ENCODE assay signal across 39 mouse cellular contexts in the genomic region with DNA sequence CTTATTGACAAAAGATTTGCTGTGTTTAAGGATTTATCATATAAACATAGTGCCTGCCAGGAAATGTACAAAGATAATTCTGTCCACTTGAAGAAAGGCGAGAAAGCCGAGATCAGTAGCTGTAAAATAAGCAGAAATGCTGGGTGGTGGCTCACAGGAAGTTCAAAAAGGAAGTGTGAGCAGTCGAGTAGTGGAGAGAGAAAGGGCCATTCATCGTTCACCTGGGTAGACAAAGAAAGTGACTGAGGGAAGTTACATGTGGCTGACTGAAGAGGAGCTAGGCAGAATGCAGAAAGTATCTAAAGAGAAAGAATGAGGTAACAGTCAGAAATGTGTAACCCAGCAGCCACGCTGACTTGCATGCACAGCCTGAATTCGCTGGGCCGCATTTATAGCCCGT. TPM values are rescaled to one million over a fixed set of nuclear protein-coding genes. Genes with fewer than 3 reads are reported as not detected.
DNase-seq lines count a peak whose midpoint lies in the region; ATAC-seq and TF ChIP-seq lines count a peak whose summit lies in the region.
"Had no signal": no experiment of that assay in that cellular context is flagged by ENCODE, and none has a peak within 500 bp of the region (broad histone marks: within the 10 kb centered on the region; RNA-seq: fewer than 3 reads in every experiment).

No protein-coding gene starts in this region.

- peak overlapping the region; percentile 58 for H3K27ac ChIP-seq in spleen, adult 2 months (ENCODE audit: insufficient read depth, low read length)
- H3K27ac ChIP-seq: embryonic facial prominence, embryonic 13.5 days; forebrain, embryonic 10.5 days; gastrocnemius, adult 2 months; heart, adult 2 months; heart, embryonic 13.5 days; intestine, embryonic 15.5 days; kidney, postnatal 0 days; limb, embryonic 12.5 days; liver, embryonic 15.5 days; midbrain, embryonic 12.5 days; neural tube, embryonic 13.5 days; stomach, embryonic 15.5 days had no signal

- 43% methylated on average over 8 of the region's 8 CpGs for WGBS in spleen, adult 2 months

- ATAC-seq in common myeloid progenitor, adult 5-6 weeks (replicated peaks; ENCODE audit: low read depth, poor library complexity, severe bottlenecking), result peak; percentile 74
- peak; percentile 79 for ATAC-seq in neutrophil, adult 5-6 weeks (ENCODE audit: extremely low read depth, insufficient number of reproducible peaks, low FRiP score, poor library complexity, severe bottlenecking)
- ATAC-seq: CD4-positive, CD25-positive, alpha-beta regulatory T cell, adult 4 months; forebrain, embryonic 16.5 days; hindbrain, embryonic 16.5 days; intestine, embryonic 15.5 days had no signal

- DNase-seq in spleen, adult 2 months (ENCODE audit: low read depth in 1 of 2, low spot score in 2 of 2), result no peak
- DNase-seq in spleen, postnatal 10 days (ENCODE audit: low spot score in 2 of 2), result no peak
- DNase-seq in ES-CJ7 (ENCODE audit: low read depth, low spot score), result peak; percentile 30
- no peak for DNase-seq in thymus, postnatal 14 days
- no peak for DNase-seq in lung, postnatal 4 days
- DNase-seq in heart, adult 8-10 months (ENCODE audit: low spot score), result no peak
- DNase-seq: adrenal gland, postnatal 10 days; cerebellum, adult 9-10 months; cerebellum, postnatal 36 days; gastrocnemius, adult 2 months; gastrocnemius, postnatal 36 days; heart, adult 2 months; heart, postnatal 10 days; kidney, adult 8-10 months; kidney, postnatal 4 days; layer of hippocampus, postnatal 36 days; lung, postnatal 14 days; right cerebral cortex, postnatal 25 days had no signal

- TF ChIP-seq POLR2A in spleen, adult 2 months (IDR thresholded peaks at IDR 0.05; ENCODE audit: low read depth, low read length), result no peak

- no peaks in the 10 kb centered on the region; the same call in 1 of the 2 replicates for H3K4me1 ChIP-seq in spleen, adult 2 months (ENCODE audit: control insufficient read depth, insufficient read depth, insufficient read length)
- H3K4me1 ChIP-seq: embryonic facial prominence, embryonic 13.5 days; forebrain, embryonic 10.5 days; heart, embryonic 13.5 days; intestine, embryonic 15.5 days; limb, embryonic 12.5 days; liver, embryonic 15.5 days; midbrain, embryonic 12.5 days; neural tube, embryonic 13.5 days; stomach, embryonic 15.5 days had no signal

- H3K36me3 ChIP-seq in spleen, adult 2 months (ENCODE audit: control insufficient read depth, insufficient read depth, low read length), result peaks cover 11% of the 10 kb centered on the region

- no peak overlapping the region for H3K4me3 ChIP-seq in spleen, adult 2 months (ENCODE audit: extremely low read depth, insufficient read depth, insufficient read length)
- H3K4me3 ChIP-seq: embryonic facial prominence, embryonic 13.5 days; forebrain, embryonic 10.5 days; gastrocnemius, adult 2 months; heart, adult 2 months; heart, embryonic 13.5 days; intestine, embryonic 15.5 days; limb, embryonic 12.5 days; liver, embryonic 15.5 days; megakaryocyte, embryonic 14.5 days; midbrain, embryonic 12.5 days; neural tube, embryonic 13.5 days; stomach, embryonic 15.5 days had no signal

- TF ChIP-seq CTCF in spleen, adult 2 months (IDR thresholded peaks at IDR 0.05; ENCODE audit: extremely low read depth, insufficient read depth, insufficient read length, insufficient replicate concordance), result no peak

- no peaks in the 10 kb centered on the region for H3K27me3 ChIP-seq in spleen, adult 2 months (ENCODE audit: control insufficient read depth, insufficient read depth, low read length)
- H3K27me3 ChIP-seq: embryonic facial prominence, embryonic 13.5 days; heart, embryonic 13.5 days; intestine, embryonic 15.5 days; limb, embryonic 12.5 days; liver, embryonic 15.5 days; megakaryocyte, embryonic 14.5 days; midbrain, embryonic 12.5 days; neural tube, embryonic 13.5 days; stomach, embryonic 15.5 days had no signal

RNA-seq across cellular contexts. Expression of a gene that starts 18.3 kb away (rescaled TPM):
- 4.7 and 9.8 TPM in 2 replicates for polyA plus RNA-seq in spleen, adult 2 months (2012; rRNA removed)
- 25.5 and 51.1 TPM in 2 replicates for total RNA-seq in common myeloid progenitor, adult 5-6 weeks (2017)
- total RNA-seq in neutrophil, adult 5-6 weeks (2017), result 45.3 and 69.8 TPM in 2 replicates
- 10 to 100 TPM; 10.1 to 13.4 (median 11.9) TPM for total RNA-seq in heart, adult 8-10 months (2022)

RNA-seq across cellular contexts. Expression of a gene that starts 20.4 kb away (rescaled TPM):
- polyA plus RNA-seq in spleen, adult 2 months (2012; rRNA removed), result 0.04 TPM in 1 of 2 replicates, not detected in the other
- not detected in 2 replicates for total RNA-seq in common myeloid progenitor, adult 5-6 weeks (2017)
- total RNA-seq in neutrophil, adult 5-6 weeks (2017), result 0.37 TPM in 1 of 2 replicates, not detected in the other
- not detected for total RNA-seq in heart, adult 8-10 months (2022)
- total RNA-seq: adrenal gland, postnatal 10 days; gastrocnemius, adult 2 months; gastrocnemius, postnatal 36 days; heart, adult 2 months; heart, postnatal 10 days; liver, adult 2 months had no signal
- polyA plus RNA-seq: heart, adult 2 months; heart, embryonic 13.5 days; kidney, postnatal 0 days; liver, embryonic 15.5 days; lung, embryonic 14.5 days; midbrain, embryonic 12.5 days; urinary bladder, adult 2 months had no signal

RNA-seq across cellular contexts. Expression of a gene that starts 24.2 kb away (rescaled TPM):
- polyA plus RNA-seq in spleen, adult 2 months (2012; rRNA removed), result not detected in 2 replicates
- not detected in 2 replicates for total RNA-seq in common myeloid progenitor, adult 5-6 weeks (2017)
- not detected in 2 replicates for total RNA-seq in neutrophil, adult 5-6 weeks (2017)
- total RNA-seq in heart, adult 8-10 months (2022), result not detected
- total RNA-seq: adrenal gland, postnatal 10 days; gastrocnemius, adult 2 months; gastrocnemius, postnatal 36 days; heart, adult 2 months; heart, postnatal 10 days; layer of hippocampus, adult 8-10 months; layer of hippocampus, postnatal 36 days; liver, adult 2 months had no signal
- polyA plus RNA-seq: CD4-positive, CD25-positive, alpha-beta regulatory T cell, adult 4 months; embryonic facial prominence, embryonic 13.5 days; forebrain, embryonic 10.5 days; forebrain, embryonic 16.5 days; heart, adult 2 months; heart, embryonic 13.5 days; hindbrain, embryonic 11.5 days; intestine, embryonic 15.5 days; limb, embryonic 12.5 days; liver, adult 2 months; liver, embryonic 15.5 days; lung, embryonic 14.5 days; midbrain, embryonic 12.5 days; neural tube, embryonic 13.5 days; stomach, embryonic 15.5 days had no signal

RNA-seq across cellular contexts. Expression of a gene that starts 27.5 kb away (rescaled TPM):
- 0.04 TPM in 1 of 2 replicates, not detected in the other for polyA plus RNA-seq in spleen, adult 2 months (2012; rRNA removed)
- not detected in 2 replicates for total RNA-seq in common myeloid progenitor, adult 5-6 weeks (2017)
- not detected in 2 replicates for total RNA-seq in neutrophil, adult 5-6 weeks (2017)
- not detected for total RNA-seq in heart, adult 8-10 months (2022)
- total RNA-seq: gastrocnemius, adult 2 months; gastrocnemius, postnatal 36 days; heart, adult 2 months; heart, postnatal 10 days; layer of hippocampus, postnatal 36 days had no signal
- polyA plus RNA-seq: liver, adult 2 months had no signal
